8 mouse cellular contexts compared by ENCODE assay signal in the genomic region with DNA sequence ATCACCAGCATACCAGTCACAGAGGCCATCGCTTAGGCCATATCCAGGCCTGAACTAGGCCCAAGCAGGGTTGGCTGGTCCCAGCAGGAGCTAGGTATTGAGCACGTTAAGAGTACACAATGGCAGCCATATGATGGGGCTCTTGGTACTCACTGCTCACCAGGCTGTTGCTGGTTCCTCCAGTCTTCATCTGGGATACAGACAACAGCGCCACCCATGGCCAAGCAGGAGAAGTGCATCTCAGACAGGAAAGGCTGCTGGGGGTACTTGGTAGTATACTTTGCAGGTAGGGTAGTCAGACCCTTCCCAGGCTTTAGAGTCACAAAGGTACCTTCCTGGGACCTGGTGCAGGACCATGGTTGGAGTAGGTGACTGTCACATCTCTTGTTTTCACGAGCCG.
A peak's percentile ranks its signal among the peaks of the same experiment; 100 is the strongest.
DNase-seq lines count a peak whose midpoint lies in the region; ATAC-seq and TF ChIP-seq lines count a peak whose summit lies in the region.

No protein-coding gene starts in this region.

- peak; percentile 15 to 26 for DNase-seq in adrenal gland, adult 18-20 months (ENCODE audit: low spot score in 2 of 2)
- no peak for DNase-seq in adrenal gland, adult 8-10 months
- no peak for DNase-seq in ES-E14 (ENCODE audit: low read depth, low spot score)
- DNase-seq in urinary bladder, postnatal 36 days (ENCODE audit: low spot score in 2 of 2): no peak

- no peaks in the 10 kb centered on the region; the same call in 1 of the 2 replicates for H3K4me1 ChIP-seq in intestine, postnatal 0 days (replicated peaks; ENCODE audit: control insufficient read depth, insufficient read depth, low read length)
- H3K4me1 ChIP-seq in intestine, embryonic 16.5 days (ENCODE audit: control insufficient read depth, insufficient read depth, low read length): peaks cover 23% of the 10 kb centered on the region
- peaks cover 0 to 12% of the 10 kb centered on the region in 2 experiments; a peak in 1 of 4 replicates for H3K4me1 ChIP-seq in ES-E14 (ENCODE audit: control insufficient read depth in 2 of 2, insufficient read depth in 2 of 2, low read length in 2 of 2, poor library complexity in 1 of 2)

- H3K9ac ChIP-seq in intestine, postnatal 0 days (ENCODE audit: low read depth, low read length): no peak overlapping the region
- H3K9ac ChIP-seq in intestine, embryonic 16.5 days (ENCODE audit: low read depth, low read length): no peak overlapping the region
- no peak overlapping the region for H3K9ac ChIP-seq in ES-E14 (ENCODE audit: insufficient read depth, low read depth, low read length, poor library complexity, severe bottlenecking)

- H3K36me3 ChIP-seq in intestine, postnatal 0 days (ENCODE audit: control insufficient read depth, insufficient read depth): no peaks in the 10 kb centered on the region
- no peaks in the 10 kb centered on the region for H3K36me3 ChIP-seq in intestine, embryonic 16.5 days (ENCODE audit: control insufficient read depth, insufficient read depth, low read length)
- no peaks in the 10 kb centered on the region for H3K36me3 ChIP-seq in ES-E14 (ENCODE audit: control insufficient read depth, insufficient read depth, low read length, poor library complexity, severe bottlenecking)

- no peaks in the 10 kb centered on the region for H3K9me3 ChIP-seq in intestine, postnatal 0 days (ENCODE audit: control insufficient read depth)
- no peaks in the 10 kb centered on the region for H3K9me3 ChIP-seq in intestine, embryonic 16.5 days (ENCODE audit: control insufficient read depth, low read length)
- H3K9me3 ChIP-seq in ES-E14 (ENCODE audit: control insufficient read depth, insufficient read depth, low read depth, low read length): no peaks in the 10 kb centered on the region

- H3K4me3 ChIP-seq in intestine, postnatal 0 days (ENCODE audit: low read depth, low read length): no peak overlapping the region
- H3K4me3 ChIP-seq in intestine, embryonic 16.5 days (ENCODE audit: low read length): no peak overlapping the region
- no peak overlapping the region for H3K4me3 ChIP-seq in ES-E14 (ENCODE audit: insufficient read depth in 1 of 2, low read depth in 1 of 2, low read length in 2 of 2, poor library complexity in 1 of 2, severe bottlenecking in 1 of 2)

- peak; percentile 70 for TF ChIP-seq CTCF in intestine, postnatal 0 days (IDR thresholded peaks at IDR 0.05; ENCODE audit: low read depth)

- H3K27me3 ChIP-seq in intestine, postnatal 0 days (replicated peaks; ENCODE audit: control insufficient read depth, insufficient read depth, low read length): no peaks in the 10 kb centered on the region
- H3K27me3 ChIP-seq in intestine, embryonic 16.5 days (replicated peaks; ENCODE audit: control insufficient read depth, insufficient read depth, low read length): no peaks in the 10 kb centered on the region

- H3K27ac ChIP-seq in intestine, postnatal 0 days (ENCODE audit: low read depth, low read length): no peak overlapping the region
- no peak overlapping the region for H3K27ac ChIP-seq in intestine, embryonic 16.5 days (ENCODE audit: low read length)
- no peak overlapping the region for H3K27ac ChIP-seq in ES-E14 (ENCODE audit: insufficient read depth, low read depth, low read length, poor library complexity, severe bottlenecking)

- H3K4me2 ChIP-seq in intestine, postnatal 0 days (replicated peaks; ENCODE audit: low read depth): no peak overlapping the region
- no peak overlapping the region for H3K4me2 ChIP-seq in intestine, embryonic 16.5 days (ENCODE audit: low read depth, low read length)

- ATAC-seq in intestine, postnatal 0 days: no peak
- ATAC-seq in intestine, embryonic 16.5 days: no peak
- ATAC-seq in megakaryocyte progenitor cell, adult 5-6 weeks (replicated peaks; ENCODE audit: poor library complexity): 0 out of 2 replicates have a peak, but pooled peaks have one; percentile 46
- ATAC-seq in erythroblast, adult 5-6 weeks (replicated peaks; ENCODE audit: low FRiP score, poor library complexity, severe bottlenecking): no peak

- in situ Hi-C loops in ES-E14 (cut with MboI; ENCODE audit: low sequenced_read_pairs in 2 of 2, unreplicated experiment in 2 of 2): no loop called here

- WGBS in intestine, postnatal 0 days: 83% methylated on average over 5 of the region's 5 CpGs
- 81% methylated on average over 5 of the region's 5 CpGs for WGBS in intestine, embryonic 16.5 days

TF ChIP-seq in ES-E14, 5 proteins besides CTCF, POLR2A, EP300 and RAD21:
- TF ChIP-seq ZC3H11A (IDR thresholded peaks at IDR 0.05; ENCODE audit: borderline replicate concordance, low read depth, low read length) (0 out of 2 replicates have a peak, but pooled peaks have one; percentile 28), MAFK (IDR thresholded peaks at IDR 0.05; ENCODE audit: insufficient read depth, low read depth, low read length) (no peak)
TF ChIP-seq in ES-E14: peak in this region for 1.

Comparison
In these comparisons a context has a peak if more than half of its experiments do, and no peak if none do; other contexts are left out.
1. DNase-seq: peak in adrenal gland, adult 18-20 months (2 of 2); none in adrenal gland, adult 8-10 months (single experiment), ES-E14 (single experiment) and urinary bladder, postnatal 36 days (0 of 2).